Mouse (Mus musculus) MEL (cell line): Measurements from ENCODE around the gene Inhba.

Source experiments
- CHD2 ChIP-seq: IDR thresholded peaks from 2 replicates; pipeline ENCODE4 v1.6.1; 2011; ENCODE audit warnings: low read length, improper control_type of control experiment
- CTCF ChIP-seq, 3 experiments: IDR thresholded peaks in 2 of 3; conservative IDR thresholded peaks in 1 of 3; 2 replicates each; pipeline ENCODE4 v1.5.1; 2011 to 2012; ENCODE audit warnings: low read length in 3 of 3, low read depth in 2 of 3, mild to moderate bottlenecking in 2 of 3, improper control_type of control experiment in 1 of 3, inconsistent platforms in 1 of 3, mixed read lengths in 1 of 3, moderate library complexity in 1 of 3; ENCODE audit not compliant: control insufficient read depth in 1 of 3, insufficient read depth in 1 of 3, poor library complexity in 1 of 3, severe bottlenecking in 1 of 3
- KAT2A ChIP-seq: conservative IDR thresholded peaks from 2 replicates; pipeline ENCODE4 v1.6.1; 2012; ENCODE audit warnings: low read depth, low read length, improper control_type of control experiment, inconsistent platforms
- MAX ChIP-seq: IDR thresholded peaks from 2 replicates; pipeline ENCODE4 v1.6.1; 2011; ENCODE audit warnings: low read length, improper control_type of control experiment
- POLR2A ChIP-seq, 2 experiments: IDR thresholded peaks; 2 replicates each; pipeline ENCODE4 v1.6.1; 2011 to 2012; ENCODE audit warnings: low read length in 2 of 2, mild to moderate bottlenecking in 2 of 2, control low read depth in 1 of 2, improper control_type of control experiment in 1 of 2, low read depth in 1 of 2, moderate library complexity in 1 of 2; ENCODE audit not compliant: control insufficient read depth in 1 of 2, insufficient read depth in 1 of 2, poor library complexity in 1 of 2
- POLR2AphosphoS5 ChIP-seq: IDR thresholded peaks from 2 replicates; pipeline ENCODE4 v1.6.1; 2012; ENCODE audit warnings: low read depth, borderline replicate concordance, mild to moderate bottlenecking, inconsistent platforms, low read length, moderate library complexity, mixed read lengths
- TCF12 ChIP-seq: IDR thresholded peaks from 2 replicates; pipeline ENCODE4 v1.6.1; 2014; ENCODE audit warnings: low read depth, mild to moderate bottlenecking, inconsistent platforms, low read length, improper control_type of control experiment, moderate library complexity

- TF ChIP-seq CHD2 = no peak
- TF ChIP-seq POLR2AphosphoS5 = no peak
- no peak for TF ChIP-seq KAT2A
- no peak for TF ChIP-seq MAX
- TF ChIP-seq POLR2A (IDR thresholded peaks at IDR 0.05; ENCODE audit: control insufficient read depth in 1 of 2, insufficient read depth in 1 of 2, low read depth in 1 of 2, low read length in 2 of 2, poor library complexity in 1 of 2) = no peak
- TF ChIP-seq CTCF (IDR thresholded peaks at IDR 0.05 in 2 of 3, conservative IDR thresholded peaks at IDR 0.05 in 1 of 3; ENCODE audit: control insufficient read depth in 1 of 3, insufficient read depth in 1 of 3, low read depth in 2 of 3, low read length in 3 of 3, poor library complexity in 1 of 3, severe bottlenecking in 1 of 3) = no peak
- no peak for TF ChIP-seq TCF12
These were observed 1.7 kb upstream of the Inhba start for GRCm38 (mm10) chr13:16009766-16010465.
